ENCODE assay signal across 15 mouse cellular contexts in genomic region chr4:10849812-10850211, GRCm38 (mm10).
"Had no signal": no experiment of that assay in that cellular context is flagged by ENCODE, and none has a peak within 500 bp of the region (broad histone marks: within the 10 kb centered on the region; RNA-seq: fewer than 3 reads in every experiment).

No protein-coding gene starts in this region.

- H3K4me1 ChIP-seq: lung, embryonic 15.5 days; midbrain, embryonic 10.5 days; midbrain, embryonic 12.5 days; midbrain, embryonic 15.5 days; neural tube, embryonic 12.5 days; stomach, embryonic 15.5 days had no signal

- H3K27me3 ChIP-seq: lung, embryonic 15.5 days; midbrain, embryonic 12.5 days; midbrain, embryonic 15.5 days; neural tube, embryonic 12.5 days; stomach, embryonic 15.5 days had no signal

- H3K9ac ChIP-seq: liver, postnatal 0 days; lung, embryonic 15.5 days; midbrain, embryonic 12.5 days; midbrain, embryonic 15.5 days; neural tube, embryonic 12.5 days; stomach, embryonic 15.5 days had no signal

- DNase-seq: liver, postnatal 0 days; lung, adult 2 months; lung, postnatal 4 days; right cerebral cortex, postnatal 14 days; thymus, adult 2 months; thymus, postnatal 25 days; thymus, postnatal 4 days had no signal

- H3K9me3 ChIP-seq: lung, embryonic 15.5 days; midbrain, embryonic 12.5 days; midbrain, embryonic 15.5 days; stomach, embryonic 15.5 days had no signal

- H3K4me3 ChIP-seq: lung, embryonic 15.5 days; midbrain, embryonic 10.5 days; midbrain, embryonic 12.5 days; midbrain, embryonic 15.5 days; neural tube, embryonic 12.5 days; stomach, embryonic 15.5 days had no signal

- H3K36me3 ChIP-seq: lung, embryonic 15.5 days; midbrain, embryonic 10.5 days; midbrain, embryonic 12.5 days; midbrain, embryonic 15.5 days; neural tube, embryonic 12.5 days; stomach, embryonic 15.5 days had no signal

- ATAC-seq: liver, postnatal 0 days; lung, postnatal 0 days; midbrain, embryonic 15.5 days had no signal

- H3K27ac ChIP-seq: lung, embryonic 15.5 days; midbrain, embryonic 10.5 days; midbrain, embryonic 12.5 days; midbrain, embryonic 15.5 days; neural tube, embryonic 12.5 days; stomach, embryonic 15.5 days; stomach, postnatal 0 days had no signal

- H3K4me2 ChIP-seq: lung, embryonic 15.5 days; midbrain, embryonic 12.5 days; midbrain, embryonic 15.5 days; neural tube, embryonic 12.5 days; stomach, embryonic 15.5 days had no signal
